Mouse (Mus musculus) heart, embryonic 14.5 days (tissue): ENCODE measurements at regions not wholly inside any gene's neighbourhood (a gene's known extent, or its start where the extent isn't known, plus 50 kb on each side); places are given as distances from the start of the nearest gene placed in this dataset.
A peak's percentile ranks its signal among the peaks of the same experiment; 100 is the strongest.

ENCODE experiments used
- ATAC-seq: fragments of 200-750 bp; cut with Nextera tagmentation; 2 replicates; pipeline ENCODE4 v1.8.0; 2017; ENCODE audit warnings: low read depth, moderate TSS enrichment; ENCODE audit not compliant: insufficient number of reproducible peaks, insufficient read depth, low FRiP score
- H3K27ac ChIP-seq, 2 experiments: fragments of 200-500 bp in 1 of 2; fragments of 300-500 bp in 1 of 2; sonication (generic) in 1 of 2; replicated peaks in 1 of 2; 2 replicates each; pipeline ENCODE4 v1.5.1; 2012 to 2014; ENCODE audit warnings: low read depth in 2 of 2, low read length in 2 of 2, control low read depth in 1 of 2, mild to moderate bottlenecking in 1 of 2, mixed read lengths in 1 of 2; ENCODE audit not compliant: control insufficient read depth in 1 of 2, insufficient read depth in 1 of 2
- H3K27me3 ChIP-seq: fragments of 300-500 bp; sonication (generic); 2 replicates; pipeline ENCODE4 v1.6.1; 2014; ENCODE audit warnings: mild to moderate bottlenecking, low read length, control low read depth; ENCODE audit not compliant: control insufficient read depth, insufficient read depth
- H3K36me3 ChIP-seq: fragments of 300-500 bp; sonication (generic); 2 replicates; pipeline ENCODE4 v1.6.1; 2014; ENCODE audit warnings: mild to moderate bottlenecking, control low read depth, low read length, mixed read lengths; ENCODE audit not compliant: control insufficient read depth, insufficient read depth
- H3K4me1 ChIP-seq, 2 experiments: fragments of 200-500 bp in 1 of 2; fragments of 300-500 bp in 1 of 2; sonication (generic) in 1 of 2; 2 replicates each; pipeline ENCODE4 v1.6.1; 2012 to 2014; ENCODE audit warnings: low read length in 2 of 2, control low read depth in 1 of 2, mixed read lengths in 1 of 2; ENCODE audit not compliant: control insufficient read depth in 2 of 2, insufficient read depth in 2 of 2
- H3K4me2 ChIP-seq: fragments of 300-500 bp; sonication (generic); 2 replicates; pipeline ENCODE4 v1.6.1; 2014; ENCODE audit warnings: mild to moderate bottlenecking, low read length
- H3K4me3 ChIP-seq, 2 experiments: fragments of 200-500 bp in 1 of 2; fragments of 300-500 bp in 1 of 2; sonication (generic) in 1 of 2; 2 replicates each; pipeline ENCODE4 v1.5.1; 2012 to 2014; ENCODE audit warnings: low read length in 2 of 2, mild to moderate bottlenecking in 2 of 2, control low read depth in 1 of 2, low read depth in 1 of 2, moderate library complexity in 1 of 2; ENCODE audit not compliant: control insufficient read depth in 1 of 2, insufficient read depth in 1 of 2
- H3K9ac ChIP-seq: fragments of 300-500 bp; sonication (generic); 2 replicates; pipeline ENCODE4 v1.6.1; 2014; ENCODE audit warnings: mild to moderate bottlenecking, low read length
- H3K9me3 ChIP-seq: fragments of 300-500 bp; sonication (generic); 2 replicates; pipeline ENCODE4 v1.6.1; 2016; ENCODE audit warnings: low read length, control low read depth; ENCODE audit not compliant: control insufficient read depth
- WGBS: fragments of 180-500 bp; shearing (Covaris S2); extraction: QIAGEN DNeasy Blood & Tissue Kit; methylation state at CpG from one replicate; pipeline ENCODE4 v1.1.7; 2014; 5-methylcytosine and 5-hydroxymethylcytosine counted together

- Histone ChIP-seq H3K36me3 (no peaks in the 10 kb centered on the region), H3K4me3 (no peak overlapping the region), H3K9ac (no peak overlapping the region), H3K4me1 (peaks cover 6 to 14% of the 10 kb centered on the region in 2 experiments), H3K27me3 (no peaks in the 10 kb centered on the region), H3K4me2 (no peak overlapping the region), H3K9me3 (no peaks in the 10 kb centered on the region), H3K27ac (peak overlapping the region; percentile 20 to 27; a peak in 1 of 4 replicates)
- 37% methylated on average over 10 of the region's 10 CpGs for WGBS
- no peak for ATAC-seq
Observed at GRCm38 (mm10) chr10:99451639-99452417, 188.8 kb downstream of the Dusp6 start.

DNA sequence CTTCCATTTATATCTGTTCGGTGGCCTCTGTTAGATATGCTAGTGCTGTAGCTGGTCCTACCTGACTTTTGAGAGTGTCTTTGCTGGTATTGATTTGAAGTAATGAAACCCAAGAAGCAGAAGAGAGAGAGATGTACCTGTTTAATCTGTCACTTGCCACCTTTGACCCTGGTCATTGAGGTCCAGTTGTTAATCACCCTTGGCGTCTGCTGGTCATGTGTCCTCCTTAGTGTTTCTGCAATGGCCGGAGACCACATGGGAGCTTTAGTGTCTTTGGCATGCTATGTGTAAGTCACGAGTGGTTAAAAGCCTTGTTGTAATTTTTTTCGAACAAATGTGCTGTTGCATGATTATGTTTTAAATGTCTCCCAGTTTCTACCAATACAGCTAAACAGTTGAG is 193.1 kb downstream of the Dusp6 start:
- no peak for ATAC-seq
- H3K4me1 ChIP-seq = peaks cover 11 to 17% of the 10 kb centered on the region in 2 experiments
- no peak overlapping the region for H3K9ac ChIP-seq
- no peak overlapping the region for H3K4me2 ChIP-seq
- H3K27me3 ChIP-seq = no peaks in the 10 kb centered on the region
- 87% methylated on average over 5 of the region's 5 CpGs for WGBS
- H3K4me3 ChIP-seq = no peak overlapping the region
- no peaks in the 10 kb centered on the region for H3K36me3 ChIP-seq
- H3K9me3 ChIP-seq = no peaks in the 10 kb centered on the region
- H3K27ac ChIP-seq = no peak overlapping the region

GRCm38 (mm10) chr10:99458047-99458446 is 195.0 kb downstream of the Dusp6 start:
- H3K27ac ChIP-seq = 0 out of 4 replicates have a peak overlapping the region, but pooled peaks of 1 of the 2 experiments have one; percentile 42

GRCm38 (mm10) chr10:99459171-99459660 is 196.2 kb downstream of the Dusp6 start:
- Histone ChIP-seq H3K4me2 (peak overlapping the region; percentile 16; the same call in 1 of the 2 replicates), H3K9me3 (no peaks in the 10 kb centered on the region), H3K9ac (no peak overlapping the region), H3K4me1 (peaks cover 5 to 6% of the 10 kb centered on the region in 2 experiments; a peak in 3 of 4 replicates), H3K27me3 (no peaks in the 10 kb centered on the region), H3K4me3 (no peak overlapping the region), H3K36me3 (no peaks in the 10 kb centered on the region), H3K27ac (peak overlapping the region in 1 of 2 experiments; percentile 42; a peak in 2 of 4 replicates)
- ATAC-seq = no peak
- 80% methylated on average over 9 of the region's 9 CpGs for WGBS

More at GRCm38 (mm10) chr10:99458047-99458446, 195.0 kb downstream of the Dusp6 start:
- no peaks in the 10 kb centered on the region for H3K9me3 ChIP-seq
- H3K4me2 ChIP-seq = no peak overlapping the region
- H3K4me3 ChIP-seq = no peak overlapping the region
- no peak overlapping the region for H3K9ac ChIP-seq
- no peak for ATAC-seq
- peaks cover 5 to 6% of the 10 kb centered on the region in 2 experiments; a peak in 3 of 4 replicates for H3K4me1 ChIP-seq
- no peaks in the 10 kb centered on the region for H3K27me3 ChIP-seq
- no peaks in the 10 kb centered on the region for H3K36me3 ChIP-seq
- WGBS = 63% methylated on average over 3 of the region's 3 CpGs

- no peak for ATAC-seq
- Histone ChIP-seq H3K4me1 (peaks cover 5 to 6% of the 10 kb centered on the region in 2 experiments; a peak in 3 of 4 replicates), H3K27ac (peak overlapping the region; percentile 38 to 42; a peak in 2 of 4 replicates), H3K9ac (no peak overlapping the region), H3K4me2 (peak overlapping the region; percentile 16; the same call in 1 of the 2 replicates), H3K9me3 (no peaks in the 10 kb centered on the region), H3K27me3 (no peaks in the 10 kb centered on the region), H3K36me3 (no peaks in the 10 kb centered on the region), H3K4me3 (no peak overlapping the region)
- 49% methylated on average over 10 of the region's 10 CpGs for WGBS
Observed at GRCm38 (mm10) chr10:99459823-99460361, 196.9 kb downstream of the Dusp6 start.

- Histone ChIP-seq H3K27ac (peak overlapping the region; percentile 52 to 83), H3K4me1 (peaks cover 5 to 6% of the 10 kb centered on the region in 2 experiments; a peak in 3 of 4 replicates), H3K4me2 (peak overlapping the region; percentile 87), H3K27me3 (no peaks in the 10 kb centered on the region), H3K9me3 (no peaks in the 10 kb centered on the region), H3K9ac (peak overlapping the region; percentile 77), H3K4me3 (peak overlapping the region; percentile 47 to 51), H3K36me3 (no peaks in the 10 kb centered on the region)
- WGBS = 4% methylated on average over 17 of the region's 17 CpGs
- ATAC-seq = peak; percentile 61
Observed at GRCm38 (mm10) chr10:99460847-99461445, 197.9 kb downstream of the Dusp6 start.

- Histone ChIP-seq H3K9ac (peak overlapping the region; percentile 77), H3K4me3 (peak overlapping the region; percentile 47 to 51), H3K9me3 (no peaks in the 10 kb centered on the region), H3K36me3 (no peaks in the 10 kb centered on the region), H3K4me1 (peaks cover 5 to 6% of the 10 kb centered on the region in 2 experiments; a peak in 3 of 4 replicates), H3K27ac (peak overlapping the region; percentile 52 to 83), H3K4me2 (peak overlapping the region; percentile 87), H3K27me3 (no peaks in the 10 kb centered on the region)
- ATAC-seq = 0 out of 2 replicates have a peak, but pooled peaks have one; percentile 29
- WGBS = 3% methylated on average over 13 of the region's 13 CpGs
Observed at GRCm38 (mm10) chr10:99461446-99461966, 198.5 kb downstream of the Dusp6 start.
